Mouse (Mus musculus) ZHBTc4 (cell line): ENCODE data around the gene Fam69a.
"Not testable (repeated sequence)": the region's sequence is repeated elsewhere in the genome, so short reads cannot be mapped to it uniquely, and the experiment has no call there.

Experiments used
- DNase-seq: peaks from one replicate; pipeline ENCODE4 v3.0.0-alpha.2; 2011; ENCODE audit warnings: low read depth, low spot score

Gene Fam69a

GRCm38 (mm10) chr5:107986967-107987834 lies at the start of gene Fam69a:
Fam69a (minus strand) TSS chr5:107987085.
- DNase-seq: peak; percentile 92

DNA sequence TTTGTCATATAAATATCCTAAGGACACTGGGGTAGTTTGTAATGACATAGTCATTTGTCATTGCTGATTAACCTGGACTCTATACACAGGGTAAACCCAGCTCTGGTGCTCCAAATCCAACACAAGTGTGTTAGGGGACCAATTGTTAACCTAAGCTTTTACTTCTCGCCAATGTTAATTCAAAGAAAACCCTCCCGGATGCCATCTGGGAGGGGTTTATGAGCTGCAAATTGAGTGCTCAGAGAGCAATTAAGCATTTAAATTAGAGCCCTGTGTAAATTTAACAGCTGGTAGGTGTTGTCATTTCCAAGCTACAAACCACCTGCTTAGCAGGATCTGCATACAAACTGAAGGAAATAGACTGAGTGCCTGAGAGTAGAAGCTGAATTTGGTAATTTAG lies 48.6 kb upstream of the Fam69a start:
- no peak for DNase-seq

DNA sequence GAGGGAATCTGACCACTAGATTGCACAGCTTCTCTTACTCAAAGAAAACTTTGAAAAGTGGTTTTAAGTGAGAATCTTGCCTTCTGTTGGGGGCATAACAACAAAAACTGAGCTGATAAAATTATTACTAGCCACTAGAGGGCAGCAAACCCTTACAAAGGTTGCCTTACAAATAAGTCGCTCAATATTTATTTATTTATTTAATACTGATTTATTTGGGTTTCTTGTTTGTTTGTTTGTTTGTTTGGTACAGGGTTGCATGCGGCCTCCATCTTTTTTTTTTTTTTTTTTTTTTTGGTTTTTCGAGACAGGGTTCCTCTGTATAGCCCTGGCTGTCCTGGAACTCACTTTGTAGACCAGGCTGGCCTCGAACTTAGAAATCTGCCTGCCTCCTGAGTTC lies 47.3 kb upstream of the Fam69a start:
- DNase-seq: peak; percentile 78

DNA sequence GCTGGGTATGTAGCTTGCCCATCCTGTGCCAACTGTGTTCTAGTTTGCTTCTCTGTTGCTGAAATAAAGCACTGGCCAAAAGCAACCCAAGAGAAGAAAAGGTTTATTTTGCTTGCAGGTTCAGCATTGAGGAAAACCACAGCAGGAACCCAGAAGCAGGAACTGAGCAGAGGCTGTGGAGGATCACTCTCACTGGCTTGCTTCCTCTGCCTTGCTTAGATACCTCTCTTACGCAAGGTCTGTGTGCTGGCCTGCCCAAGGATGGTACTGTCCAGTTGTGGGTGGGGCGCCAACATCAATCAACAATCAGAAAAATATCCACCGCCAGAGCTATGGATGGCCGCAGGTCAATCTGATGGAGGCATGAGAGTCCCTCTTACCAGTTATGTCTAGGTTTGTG lies 44.4 kb upstream of the Fam69a start:
- no peak for DNase-seq

DNA sequence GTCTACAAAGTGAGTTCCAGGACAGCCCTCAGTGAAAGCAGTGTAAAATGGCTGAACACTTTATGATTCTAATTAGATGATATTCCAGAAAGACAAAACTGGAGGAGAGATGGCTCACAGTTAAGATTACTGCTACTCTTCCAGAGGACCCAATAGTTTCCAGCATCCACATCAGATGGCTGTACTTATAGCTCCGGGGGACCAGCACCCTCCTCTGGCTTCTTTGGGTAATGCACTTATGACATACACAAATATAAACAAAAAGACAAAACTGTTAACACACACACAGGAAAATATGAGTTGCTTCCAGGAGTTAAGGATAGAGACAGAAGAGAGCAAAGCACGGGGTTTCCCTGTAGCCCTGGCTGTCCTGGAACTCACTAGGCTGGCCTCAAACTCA lies 43.1 kb upstream of the Fam69a start:
- DNase-seq: peak; percentile 68

GRCm38 (mm10) chr5:108028797-108029536 lies 42.1 kb upstream of the Fam69a start:
- not testable (repeated sequence) for DNase-seq

GRCm38 (mm10) chr5:108028230-108028629 lies 41.3 kb upstream of the Fam69a start:
- DNase-seq: no peak

DNA sequence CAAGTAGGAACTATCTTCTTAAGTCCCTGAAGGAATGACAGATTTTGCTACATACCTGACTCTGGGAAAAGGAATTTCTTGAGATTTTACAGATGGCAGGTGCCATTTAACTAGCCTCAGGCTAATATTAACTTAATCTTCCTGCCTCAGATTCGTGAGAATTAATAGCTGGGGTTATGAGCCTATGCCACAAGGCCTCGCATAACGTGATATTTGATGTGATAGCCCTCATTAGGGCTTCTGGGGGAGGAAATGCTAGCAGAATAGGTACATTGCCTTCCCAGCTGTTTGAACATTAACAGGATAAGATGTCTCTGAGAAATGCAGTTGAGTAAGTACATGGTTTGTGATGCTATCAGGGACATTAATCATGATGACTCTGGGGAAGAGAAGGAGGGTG lies 34.5 kb upstream of the Fam69a start:
- DNase-seq: no peak

GRCm38 (mm10) chr5:108019367-108019766 lies 32.5 kb upstream of the Fam69a start:
- DNase-seq: no peak

- DNase-seq: no peak
These were observed 30.3 kb upstream of the Fam69a start for GRCm38 (mm10) chr5:108017232-108017631.

DNA sequence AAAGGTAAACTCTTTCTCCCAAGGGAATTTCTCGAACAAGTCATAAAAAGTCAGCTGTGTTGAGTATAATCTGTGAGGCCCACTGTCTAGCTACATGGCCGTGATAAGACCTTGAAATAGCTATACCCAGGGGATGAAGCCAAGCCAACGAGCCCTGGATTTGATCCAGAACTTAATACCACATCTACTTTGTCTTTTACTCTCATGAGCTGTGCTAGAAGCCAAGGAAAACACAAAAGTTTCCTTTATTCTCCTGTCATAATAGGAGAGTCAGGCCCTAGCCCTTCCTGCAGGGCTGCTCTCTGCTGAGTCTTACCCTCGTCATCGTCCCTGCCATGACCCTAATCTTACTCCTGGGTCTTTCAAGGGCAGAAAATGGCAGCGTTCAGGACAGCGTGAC lies 28.5 kb upstream of the Fam69a start:
- DNase-seq: no peak

- no peak for DNase-seq
These were observed 27.3 kb upstream of the Fam69a start for GRCm38 (mm10) chr5:108014173-108014572.

DNA sequence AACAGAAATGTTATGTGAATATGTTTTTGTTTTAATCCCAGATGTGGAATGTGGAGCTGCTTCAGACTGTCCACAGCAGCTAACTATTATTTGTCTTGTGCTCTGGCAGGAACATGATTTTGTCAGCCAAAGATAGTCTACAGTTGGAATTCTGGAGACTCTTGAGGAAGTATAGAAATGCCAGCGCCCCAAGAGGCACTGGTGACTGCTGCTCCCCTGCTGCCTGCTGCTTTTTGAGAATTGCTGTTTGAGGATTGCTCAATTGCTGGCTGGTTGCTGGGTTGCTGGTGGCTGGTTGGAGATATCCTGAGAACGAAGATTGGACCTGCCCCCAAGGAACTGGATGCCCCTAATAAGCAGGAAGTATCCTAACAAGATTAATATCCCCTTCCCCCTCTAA lies 22.8 kb upstream of the Fam69a start:
- DNase-seq: no peak

DNA sequence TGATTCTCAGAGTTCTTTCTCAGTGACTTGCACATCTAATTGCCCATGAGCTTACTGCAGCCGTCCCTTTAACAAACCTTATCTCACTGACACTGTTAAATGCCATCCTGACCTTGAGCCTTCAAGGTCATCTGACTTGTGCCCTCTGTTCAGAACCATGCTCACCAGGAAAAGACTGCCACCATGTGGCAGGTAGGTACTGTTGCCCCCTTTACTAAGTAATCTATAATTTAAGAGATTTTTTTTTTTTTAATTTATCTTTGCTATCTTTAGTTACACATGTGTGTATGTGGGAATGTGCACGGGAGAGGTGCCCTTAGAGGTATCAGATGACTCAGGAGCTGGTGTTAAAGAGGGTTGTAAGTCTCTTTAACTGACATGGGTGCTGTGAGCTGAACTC lies 18.2 kb upstream of the Fam69a start:
- peak; percentile 72 for DNase-seq

- DNase-seq: peak; percentile 67
These were observed 15.8 kb upstream of the Fam69a start for GRCm38 (mm10) chr5:108002734-108003133.

DNA sequence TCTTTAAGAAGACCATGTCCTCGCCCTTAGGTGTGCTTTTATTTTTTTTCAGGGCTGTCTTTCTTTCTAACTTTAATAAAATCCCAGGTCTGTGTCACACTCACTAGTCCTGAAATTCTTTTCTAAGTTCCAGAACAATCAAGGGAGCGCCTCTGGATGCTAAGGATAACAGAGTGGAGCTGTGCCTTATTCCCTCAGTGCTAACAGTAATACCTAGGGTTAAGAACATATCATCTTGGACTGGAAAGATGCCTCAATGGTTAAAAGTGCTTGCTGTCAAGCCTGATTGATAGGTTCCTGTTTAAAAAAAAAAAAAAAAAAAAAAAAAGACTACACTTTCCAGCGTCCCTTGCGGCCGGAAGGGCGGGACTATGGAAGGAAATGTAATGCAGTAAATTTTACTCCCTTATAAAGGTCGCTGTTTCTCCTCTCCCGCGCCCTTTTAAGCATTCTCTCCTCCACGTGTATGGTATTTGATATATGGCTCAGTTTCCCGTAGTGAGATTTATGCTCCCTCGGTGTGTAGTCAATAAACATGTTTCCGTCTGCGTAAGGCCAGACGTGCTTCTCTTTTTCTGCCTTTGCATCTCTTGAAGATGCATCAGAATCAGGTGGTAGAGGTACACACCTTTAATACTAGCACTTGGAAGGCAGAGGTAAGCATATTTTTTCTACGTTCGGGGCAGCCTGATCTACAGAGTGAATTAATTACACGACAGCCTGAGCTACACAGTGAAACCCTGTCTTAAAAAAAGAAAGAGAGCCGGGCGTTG lies 14.1 kb upstream of the Fam69a start:
- peak; percentile 74 for DNase-seq

DNA sequence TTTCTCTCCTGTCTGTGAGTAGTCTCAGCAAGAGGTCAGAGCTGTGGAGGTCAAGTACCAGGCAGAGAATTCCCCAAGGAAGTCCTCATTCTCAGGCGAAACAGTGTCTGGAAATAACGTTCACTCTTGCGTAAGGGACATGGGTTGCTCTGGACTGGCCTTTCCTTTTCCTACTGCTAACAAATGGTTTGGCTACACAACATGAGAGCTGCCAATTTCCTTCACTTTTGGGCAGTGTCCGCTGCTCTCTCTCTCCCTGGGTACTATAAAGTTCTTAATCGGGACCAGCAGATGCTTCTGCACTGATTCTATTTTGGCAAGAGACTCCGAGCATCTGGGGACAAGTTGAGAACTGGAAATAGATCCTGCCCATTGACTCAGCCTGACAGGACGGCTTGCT lies 10.8 kb upstream of the Fam69a start:
- no peak for DNase-seq

GRCm38 (mm10) chr5:107995936-107996335 lies 9.1 kb upstream of the Fam69a start:
- DNase-seq: no peak

GRCm38 (mm10) chr5:107987835-107988251 lies 958 bp upstream of the Fam69a start:
- DNase-seq: peak; percentile 15

GRCm38 (mm10) chr5:107986255-107986966 lies 474 bp downstream of the Fam69a start:
- peak; percentile 82 for DNase-seq

- DNase-seq: no peak
These were observed 2.9 kb downstream of the Fam69a start for GRCm38 (mm10) chr5:107983946-107984345.
